Comparison of ENCODE assay signal across 32 mouse cellular contexts in the genomic region with DNA sequence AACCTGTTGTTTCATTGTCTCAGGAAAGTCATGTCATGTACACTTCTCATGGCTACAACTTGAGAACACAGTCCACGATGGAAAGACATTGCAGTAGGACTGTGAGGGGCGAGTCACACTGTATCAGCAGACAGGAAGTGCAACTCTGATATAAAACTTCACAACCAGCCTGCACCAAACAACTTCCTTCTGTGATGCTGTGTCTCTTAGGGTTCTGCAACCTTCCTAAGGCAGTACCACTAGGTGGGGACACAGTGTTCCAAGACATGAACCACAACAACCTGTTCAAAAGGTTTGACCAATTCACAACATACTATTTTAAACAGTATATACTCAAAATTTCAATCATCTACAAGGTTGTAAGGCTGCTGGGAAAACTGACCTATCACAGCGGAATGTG. TPM values are rescaled to one million over a fixed set of nuclear protein-coding genes. Genes with fewer than 3 reads are reported as not detected.
"Had no signal": no experiment of that assay in that cellular context is flagged by ENCODE, and none has a peak within 500 bp of the region (broad histone marks: within the 10 kb centered on the region; RNA-seq: fewer than 3 reads in every experiment).

No protein-coding gene starts in this region.

- ATAC-seq: liver, embryonic 12.5 days; midbrain, embryonic 13.5 days; midbrain, embryonic 16.5 days had no signal

- H3K27ac ChIP-seq: kidney, postnatal 0 days; limb, embryonic 12.5 days; limb, embryonic 15.5 days; liver, embryonic 12.5 days; liver, embryonic 15.5 days; midbrain, embryonic 13.5 days; neural tube, embryonic 13.5 days had no signal

- H3K9ac ChIP-seq: limb, embryonic 12.5 days; limb, embryonic 15.5 days; liver, embryonic 12.5 days; liver, embryonic 15.5 days; midbrain, embryonic 13.5 days; neural tube, embryonic 13.5 days had no signal

- H3K27me3 ChIP-seq: limb, embryonic 12.5 days; limb, embryonic 15.5 days; liver, embryonic 15.5 days; midbrain, embryonic 13.5 days; neural tube, embryonic 13.5 days had no signal

- DNase-seq: kidney, adult 2 months; kidney, postnatal 25 days; left cerebral cortex, postnatal 4 days; lung, adult 2 months; lung, postnatal 14 days; lung, postnatal 4 days; thymus, adult 18-20 months; thymus, postnatal 36 days had no signal

- H3K4me3 ChIP-seq: limb, embryonic 12.5 days; limb, embryonic 15.5 days; liver, embryonic 12.5 days; liver, embryonic 15.5 days; midbrain, embryonic 13.5 days; myocyte; neural tube, embryonic 13.5 days had no signal

- H3K4me1 ChIP-seq: limb, embryonic 12.5 days; limb, embryonic 15.5 days; midbrain, embryonic 13.5 days; neural tube, embryonic 13.5 days had no signal

- H3K36me3 ChIP-seq: limb, embryonic 12.5 days; limb, embryonic 15.5 days; liver, embryonic 12.5 days; liver, embryonic 15.5 days; midbrain, embryonic 13.5 days; neural tube, embryonic 13.5 days had no signal

- H3K9me3 ChIP-seq: limb, embryonic 12.5 days; limb, embryonic 15.5 days; liver, embryonic 12.5 days; liver, embryonic 15.5 days; midbrain, embryonic 13.5 days; neural tube, embryonic 13.5 days had no signal

- H3K4me2 ChIP-seq: limb, embryonic 12.5 days; limb, embryonic 15.5 days; liver, embryonic 12.5 days; liver, embryonic 15.5 days; midbrain, embryonic 13.5 days; neural tube, embryonic 13.5 days had no signal

RNA-seq across cellular contexts. Expression of a gene that starts 6.7 kb away (rescaled TPM):
- total RNA-seq: layer of hippocampus, postnatal 10 days; left cerebral cortex, adult 8-10 months; left cerebral cortex, postnatal 14 days; megakaryocyte, adult 5-6 weeks; monocyte, adult 5-6 weeks; neutrophil, adult 5-6 weeks had no signal
- polyA plus RNA-seq: kidney, embryonic 14.5 days; limb, embryonic 12.5 days; liver, embryonic 12.5 days; liver, embryonic 15.5 days; midbrain, embryonic 13.5 days; midbrain, embryonic 16.5 days; neural tube, embryonic 13.5 days; testis, adult 2 months had no signal

RNA-seq across cellular contexts. Expression of a gene that starts 13.6 kb away (rescaled TPM):
- total RNA-seq: layer of hippocampus, adult 8-10 months; layer of hippocampus, postnatal 10 days; left cerebral cortex, adult 8-10 months; left cerebral cortex, postnatal 14 days; left cerebral cortex, postnatal 4 days; megakaryocyte, adult 5-6 weeks; monocyte, adult 5-6 weeks; neutrophil, adult 5-6 weeks had no signal
- polyA plus RNA-seq: kidney, adult 2 months; kidney, embryonic 14.5 days; kidney, postnatal 0 days; limb, embryonic 12.5 days; lung, adult 2 months; lung, embryonic 16.5 days; midbrain, embryonic 13.5 days; midbrain, embryonic 16.5 days; myocyte; neural tube, embryonic 13.5 days; testis, adult 2 months; urinary bladder, adult 2 months had no signal

RNA-seq across cellular contexts. Expression of a gene that starts 25.1 kb away (rescaled TPM):
- total RNA-seq: layer of hippocampus, adult 8-10 months; layer of hippocampus, postnatal 10 days; left cerebral cortex, adult 8-10 months; left cerebral cortex, postnatal 14 days; left cerebral cortex, postnatal 4 days; megakaryocyte, adult 5-6 weeks; monocyte, adult 5-6 weeks; neutrophil, adult 5-6 weeks had no signal
- polyA plus RNA-seq: kidney, adult 2 months; kidney, embryonic 14.5 days; kidney, postnatal 0 days; limb, embryonic 12.5 days; limb, embryonic 15.5 days; liver, embryonic 12.5 days; liver, embryonic 15.5 days; lung, adult 2 months; lung, embryonic 16.5 days; midbrain, embryonic 13.5 days; midbrain, embryonic 16.5 days; myocyte; neural tube, embryonic 13.5 days; small intestine, adult 2 months; spleen, adult 2 months; stomach, embryonic 16.5 days; testis, adult 2 months; urinary bladder, adult 2 months had no signal

RNA-seq across cellular contexts. Expression of a gene that starts 29.7 kb away (rescaled TPM):
- total RNA-seq: layer of hippocampus, adult 8-10 months; layer of hippocampus, postnatal 10 days; left cerebral cortex, adult 8-10 months; left cerebral cortex, postnatal 14 days; left cerebral cortex, postnatal 4 days had no signal
- polyA plus RNA-seq: kidney, adult 2 months; large intestine, adult 2 months; limb, embryonic 12.5 days; lung, adult 2 months; midbrain, embryonic 13.5 days; midbrain, embryonic 16.5 days; neural tube, embryonic 13.5 days; small intestine, adult 2 months; testis, adult 2 months; urinary bladder, adult 2 months had no signal

RNA-seq across cellular contexts. Expression of a gene that starts 37.6 kb away (rescaled TPM):
- total RNA-seq: layer of hippocampus, adult 8-10 months; layer of hippocampus, postnatal 10 days; left cerebral cortex, adult 8-10 months; left cerebral cortex, postnatal 14 days; left cerebral cortex, postnatal 4 days; megakaryocyte, adult 5-6 weeks; monocyte, adult 5-6 weeks; neutrophil, adult 5-6 weeks had no signal
- polyA plus RNA-seq: kidney, adult 2 months; kidney, embryonic 14.5 days; kidney, postnatal 0 days; limb, embryonic 12.5 days; liver, embryonic 12.5 days; liver, embryonic 15.5 days; lung, adult 2 months; lung, embryonic 16.5 days; midbrain, embryonic 13.5 days; midbrain, embryonic 16.5 days; neural tube, embryonic 13.5 days; testis, adult 2 months; urinary bladder, adult 2 months had no signal
